Mouse (Mus musculus) liver, embryonic 12.5 days (tissue): ENCODE results near the gene Fam83e. TPM values are rescaled to one million over a fixed set of nuclear protein-coding genes. Genes with fewer than 3 reads are reported as not detected.
A peak's percentile ranks its signal among the peaks of the same experiment; 100 is the strongest.

Experiments used
- ATAC-seq: fragments of 200-750 bp; cut with Nextera tagmentation; 2 replicates; pipeline ENCODE4 v1.8.0; 2017; ENCODE audit warnings: moderate number of reproducible peaks, mild to moderate bottlenecking, moderate library complexity
- H3K27ac ChIP-seq: fragments of 300-500 bp; sonication (generic); 2 replicates; pipeline ENCODE4 v1.5.1; 2016; ENCODE audit warnings: mild to moderate bottlenecking
- H3K27me3 ChIP-seq: fragments of 300-500 bp; sonication (generic); replicated peaks from 2 replicates; pipeline ENCODE4 v1.6.1; 2016; ENCODE audit warnings: mild to moderate bottlenecking, moderate library complexity
- H3K36me3 ChIP-seq: fragments of 300-500 bp; sonication (generic); 2 replicates; pipeline ENCODE4 v1.6.1; 2016; ENCODE audit warnings: mild to moderate bottlenecking, moderate library complexity
- H3K4me1 ChIP-seq: fragments of 300-500 bp; sonication (generic); 2 replicates; pipeline ENCODE4 v1.6.1; 2016
- H3K4me2 ChIP-seq: fragments of 300-500 bp; sonication (generic); 2 replicates; pipeline ENCODE4 v1.6.1; 2016; ENCODE audit warnings: mild to moderate bottlenecking, moderate library complexity
- H3K4me3 ChIP-seq: fragments of 300-500 bp; sonication (generic); 2 replicates; pipeline ENCODE4 v1.5.1; 2016; ENCODE audit warnings: mild to moderate bottlenecking, moderate library complexity
- H3K9ac ChIP-seq: fragments of 300-500 bp; sonication (generic); 2 replicates; pipeline ENCODE4 v1.6.1; 2016; ENCODE audit warnings: mild to moderate bottlenecking, moderate library complexity
- H3K9me3 ChIP-seq: fragments of 300-500 bp; sonication (generic); replicated peaks from 2 replicates; pipeline ENCODE4 v1.6.1; 2016; ENCODE audit warnings: mild to moderate bottlenecking, moderate library complexity
- WGBS: fragments of 180-500 bp; shearing (Covaris S2); methylation state at CpG from one replicate; pipeline ENCODE4 v1.1.7; 2016; ENCODE audit not compliant: insufficient replicate concordance; 5-methylcytosine and 5-hydroxymethylcytosine counted together
- polyA plus RNA-seq: library from polyadenylated mRNA; unstranded; fragments of >200 nt; fragmentation: Nextera tagmentation; extraction: Ambion mirVana; gene quantifications from 2 replicates; pipeline ENCODE4 v1.2.1, GENCODE M21; 2016

Fam83e gene
- polyA plus RNA-seq, 1 experiment from 2014 or later = 0.81 TPM

DNA sequence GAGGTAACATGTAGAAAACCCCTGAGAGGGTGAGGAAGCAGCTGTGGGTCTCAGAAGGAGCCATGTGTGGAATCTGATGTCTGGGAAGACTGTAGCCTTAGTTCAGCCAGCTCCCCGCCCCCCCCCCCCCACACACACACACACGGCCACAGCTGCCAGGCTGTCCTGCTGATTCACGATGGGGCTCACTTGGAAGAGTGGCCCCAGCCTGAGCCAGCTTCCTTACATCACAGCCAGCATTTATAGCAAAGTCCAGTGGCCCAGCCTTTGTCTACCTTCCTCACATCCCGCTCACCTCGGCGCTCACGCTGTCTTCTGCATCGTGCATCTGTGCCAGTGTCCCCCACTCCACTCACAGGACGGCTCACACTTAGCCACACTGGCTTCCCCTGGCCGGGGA is 28.4 kb downstream of the Fam83e start:
- Histone ChIP-seq H3K36me3 (no peaks in the 10 kb centered on the region), H3K4me3 (no peak overlapping the region), H3K27ac (no peak overlapping the region), H3K4me1 (peaks cover 6% of the 10 kb centered on the region; the same call in 1 of the 2 replicates), H3K27me3 (peaks cover 5% of the 10 kb centered on the region), H3K9me3 (0 out of 2 replicates have a peak, but pooled peaks cover 4% of the 10 kb centered on the region), H3K9ac (no peak overlapping the region), H3K4me2 (no peak overlapping the region)
- 45% methylated on average over 7 of the region's 10 CpGs for WGBS
- no peak for ATAC-seq

DNA sequence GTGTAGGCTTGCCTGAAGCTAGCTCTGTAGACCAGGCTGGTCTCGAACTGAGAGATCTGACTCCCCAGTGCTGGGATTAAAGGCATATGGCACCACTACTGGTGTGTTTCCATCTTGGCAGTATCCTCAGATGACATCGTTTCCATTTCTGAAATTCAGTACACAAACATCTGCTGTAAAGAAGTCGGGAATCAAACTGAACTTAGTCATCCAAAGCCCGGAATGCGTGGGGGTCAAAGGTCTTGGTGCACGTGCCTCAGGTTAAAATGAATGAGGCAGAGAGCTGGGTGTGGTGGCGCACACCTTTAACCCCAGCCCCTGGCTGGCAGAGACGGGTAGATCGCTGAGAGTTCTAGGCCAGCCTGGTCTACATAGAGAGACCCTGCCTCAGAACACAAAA is 29.1 kb downstream of the Fam83e start:
- H3K27ac ChIP-seq = no peak overlapping the region
- H3K4me3 ChIP-seq = no peak overlapping the region
- WGBS = 65% methylated on average over 9 of the region's 9 CpGs
- H3K27me3 ChIP-seq = peaks cover 5% of the 10 kb centered on the region
- H3K9ac ChIP-seq = no peak overlapping the region
- H3K36me3 ChIP-seq = no peaks in the 10 kb centered on the region
- H3K4me1 ChIP-seq = peaks cover 6% of the 10 kb centered on the region; the same call in 1 of the 2 replicates
- H3K9me3 ChIP-seq = 0 out of 2 replicates have a peak, but pooled peaks cover 4% of the 10 kb centered on the region
- H3K4me2 ChIP-seq = no peak overlapping the region
- ATAC-seq = no peak

DNA sequence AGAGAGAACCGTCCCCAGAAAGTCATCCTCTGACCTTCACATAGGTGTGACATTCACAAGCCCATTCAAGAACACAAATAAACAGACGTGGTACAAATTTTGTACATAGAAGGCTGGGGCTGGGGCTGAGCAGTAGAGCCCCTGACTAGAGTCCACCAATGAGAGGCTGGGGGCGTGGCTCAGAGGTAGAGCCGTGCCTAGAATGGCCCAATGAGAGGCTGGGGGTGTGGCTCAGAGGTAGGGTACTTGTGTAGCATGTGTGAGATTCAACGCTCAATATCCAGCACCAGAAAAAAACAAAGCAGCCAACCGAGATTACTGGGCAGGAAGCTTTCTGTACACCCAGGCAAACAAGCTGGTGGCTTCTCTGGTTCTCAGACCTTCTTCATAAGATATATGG is 34.7 kb downstream of the Fam83e start:
- no peak for ATAC-seq

DNA sequence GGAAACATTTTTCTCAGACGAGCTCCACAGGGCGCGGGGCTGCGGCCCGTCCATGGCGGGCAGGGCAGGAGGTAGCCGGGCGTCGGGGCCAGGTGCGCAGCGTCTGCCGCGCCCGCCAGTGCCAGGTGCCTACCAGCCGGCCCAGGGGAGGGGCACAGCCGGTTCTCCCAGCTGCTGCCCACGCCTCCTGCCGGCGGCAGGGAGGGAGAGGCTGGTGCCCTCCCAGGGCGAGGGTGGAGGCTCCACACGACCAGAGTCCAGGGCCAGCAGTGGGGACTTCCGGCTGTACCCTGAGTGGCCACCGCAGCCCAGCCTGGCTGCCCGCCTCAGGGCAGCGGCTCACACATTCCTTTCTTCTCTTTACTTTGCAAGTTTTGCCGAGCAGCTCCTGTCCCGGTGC is 38.4 kb downstream of the Fam83e start:
- no peak overlapping the region for H3K9ac ChIP-seq
- 0 out of 2 replicates have a peak overlapping the region, but pooled peaks have one; percentile 10 for H3K4me3 ChIP-seq
- H3K9me3 ChIP-seq = no peaks in the 10 kb centered on the region
- ATAC-seq = 0 out of 2 replicates have a peak, but pooled peaks have one; percentile 37
- no peak overlapping the region for H3K27ac ChIP-seq
- H3K4me1 ChIP-seq = no peaks in the 10 kb centered on the region
- H3K4me2 ChIP-seq = peak overlapping the region; percentile 54
- H3K27me3 ChIP-seq = peaks cover 41% of the 10 kb centered on the region
- no peaks in the 10 kb centered on the region for H3K36me3 ChIP-seq
- WGBS = 7% methylated on average over 26 of the region's 27 CpGs

More for the DNA sequence above, 34.7 kb downstream of the Fam83e start:
- Histone ChIP-seq H3K36me3 (no peaks in the 10 kb centered on the region), H3K27ac (no peak overlapping the region), H3K4me3 (no peak overlapping the region), H3K4me2 (no peak overlapping the region), H3K27me3 (peaks cover 32% of the 10 kb centered on the region), H3K9ac (no peak overlapping the region), H3K4me1 (no peaks in the 10 kb centered on the region), H3K9me3 (no peaks in the 10 kb centered on the region)
- WGBS = 49% methylated on average over 6 of the region's 6 CpGs

- no peak for ATAC-seq
- Histone ChIP-seq H3K9me3 (no peaks in the 10 kb centered on the region), H3K27me3 (peaks cover 41% of the 10 kb centered on the region), H3K9ac (no peak overlapping the region), H3K4me2 (no peak overlapping the region), H3K36me3 (no peaks in the 10 kb centered on the region), H3K4me3 (no peak overlapping the region), H3K4me1 (no peaks in the 10 kb centered on the region), H3K27ac (no peak overlapping the region)
- 46% methylated on average over 5 of the region's 5 CpGs for WGBS
These were observed 39.1 kb downstream of the Fam83e start for GRCm38 (mm10) chr7:45760151-45760550.

- ATAC-seq = no peak
These were observed 45.0 kb downstream of the Fam83e start for GRCm38 (mm10) chr7:45765995-45766394.

GRCm38 (mm10) chr7:45766764-45767163 is 45.8 kb downstream of the Fam83e start:
- Histone ChIP-seq H3K4me1 (no peaks in the 10 kb centered on the region), H3K4me2 (no peak overlapping the region), H3K9ac (no peak overlapping the region), H3K9me3 (no peaks in the 10 kb centered on the region), H3K27ac (no peak overlapping the region), H3K27me3 (0 out of 2 replicates have a peak, but pooled peaks cover 11% of the 10 kb centered on the region), H3K4me3 (no peak overlapping the region), H3K36me3 (no peaks in the 10 kb centered on the region)
- WGBS = 38% methylated on average over 8 of the region's 8 CpGs
- ATAC-seq = no peak

More at GRCm38 (mm10) chr7:45765995-45766394, 45.0 kb downstream of the Fam83e start:
- WGBS = 42% methylated on average over 8 of the region's 8 CpGs
- Histone ChIP-seq H3K4me3 (no peak overlapping the region), H3K36me3 (no peaks in the 10 kb centered on the region), H3K27me3 (peaks cover 14% of the 10 kb centered on the region), H3K9ac (no peak overlapping the region), H3K4me1 (no peaks in the 10 kb centered on the region), H3K4me2 (no peak overlapping the region), H3K9me3 (no peaks in the 10 kb centered on the region), H3K27ac (no peak overlapping the region)

DNA sequence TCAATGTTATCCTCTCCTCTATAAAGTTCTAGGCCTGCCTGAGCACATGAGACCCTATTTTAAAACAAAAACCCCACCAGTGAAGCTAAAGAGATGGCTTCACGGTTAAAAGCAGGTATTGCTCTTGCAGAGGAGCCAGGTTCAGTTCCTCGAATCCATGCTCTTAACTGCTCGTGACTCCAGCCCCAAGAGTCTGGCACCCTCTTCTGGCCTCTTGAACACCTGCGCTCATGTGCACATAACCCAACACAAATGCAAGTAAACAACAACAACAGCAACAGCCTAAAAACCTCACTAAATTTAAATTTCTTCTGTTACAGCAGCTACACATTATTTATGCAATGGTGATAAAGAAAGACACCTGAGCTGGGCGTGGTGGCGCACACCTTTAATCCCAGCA is 46.5 kb downstream of the Fam83e start:
- Histone ChIP-seq H3K9ac (no peak overlapping the region), H3K4me1 (no peaks in the 10 kb centered on the region), H3K4me3 (no peak overlapping the region), H3K27ac (no peak overlapping the region), H3K4me2 (no peak overlapping the region), H3K9me3 (no peaks in the 10 kb centered on the region), H3K36me3 (no peaks in the 10 kb centered on the region), H3K27me3 (peaks cover 8% of the 10 kb centered on the region; the same call in 1 of the 2 replicates)
- ATAC-seq = no peak
- 66% methylated on average over 6 of the region's 6 CpGs for WGBS

GRCm38 (mm10) chr7:45770427-45771082 is 49.5 kb downstream of the Fam83e start:
- no peak overlapping the region for H3K9ac ChIP-seq
- H3K27ac ChIP-seq = no peak overlapping the region
- H3K4me1 ChIP-seq = no peaks in the 10 kb centered on the region
- H3K27me3 ChIP-seq = peaks cover 27% of the 10 kb centered on the region
- WGBS = 45% methylated on average over 8 of the region's 8 CpGs
- H3K4me3 ChIP-seq = no peak overlapping the region
- H3K4me2 ChIP-seq = no peak overlapping the region
- H3K9me3 ChIP-seq = no peaks in the 10 kb centered on the region
- no peak for ATAC-seq
- H3K36me3 ChIP-seq = no peaks in the 10 kb centered on the region

DNA sequence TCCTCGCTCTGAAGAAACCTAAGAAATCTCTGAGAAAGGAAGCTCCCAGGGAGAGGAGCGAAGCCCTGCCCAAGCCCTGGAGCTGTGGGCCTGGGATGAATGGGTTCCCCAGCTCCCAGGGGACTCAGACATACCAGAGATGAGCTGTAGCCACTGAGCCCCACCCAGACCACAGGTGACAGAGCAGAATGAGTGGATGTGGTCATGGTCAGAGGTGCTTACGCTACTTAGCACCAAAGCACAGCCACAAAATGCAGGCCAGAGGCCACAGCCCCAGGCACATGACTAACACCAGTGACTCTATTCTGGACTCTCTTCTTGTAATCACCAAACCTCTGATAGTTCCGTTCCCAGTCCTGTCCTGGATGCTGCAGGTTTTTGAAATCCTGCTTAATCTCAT is 50.1 kb downstream of the Fam83e start:
- Histone ChIP-seq H3K9ac (no peak overlapping the region), H3K27ac (no peak overlapping the region), H3K4me2 (no peak overlapping the region), H3K36me3 (no peaks in the 10 kb centered on the region), H3K4me1 (no peaks in the 10 kb centered on the region), H3K9me3 (no peaks in the 10 kb centered on the region), H3K27me3 (peaks cover 26% of the 10 kb centered on the region), H3K4me3 (no peak overlapping the region)
- 55% methylated on average over 4 of the region's 4 CpGs for WGBS
- ATAC-seq = no peak

GRCm38 (mm10) chr7:45775237-45775636 is 54.2 kb downstream of the Fam83e start:
- Histone ChIP-seq H3K9me3 (no peaks in the 10 kb centered on the region), H3K4me1 (peaks cover 7% of the 10 kb centered on the region), H3K4me2 (no peak overlapping the region), H3K27me3 (peaks cover 52% of the 10 kb centered on the region), H3K27ac (no peak overlapping the region), H3K36me3 (no peaks in the 10 kb centered on the region), H3K4me3 (no peak overlapping the region), H3K9ac (no peak overlapping the region)
- WGBS = 52% methylated on average over 7 of the region's 7 CpGs
- no peak for ATAC-seq
